In the genomic region with DNA sequence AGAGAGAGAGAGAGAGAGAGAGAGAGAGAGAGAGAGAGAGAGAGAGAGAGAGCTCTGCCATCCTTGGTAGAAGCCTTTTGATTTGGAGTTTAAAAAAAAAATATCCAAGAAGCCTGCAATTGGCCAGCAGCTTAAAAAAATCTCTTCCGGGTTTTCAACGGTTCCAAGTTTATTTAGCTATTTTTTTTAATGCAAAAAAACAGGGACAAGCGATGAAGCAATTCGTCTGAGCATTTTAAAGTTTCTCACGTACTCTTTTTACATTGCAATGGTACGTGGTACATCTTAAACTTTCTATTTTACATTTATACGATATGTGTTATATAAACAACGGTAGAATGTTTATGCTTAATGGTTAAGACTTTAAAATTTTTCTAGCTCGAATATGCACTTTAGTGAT, we compare ENCODE assay signal across 8 mouse cellular contexts. TPM values are rescaled to one million over a fixed set of nuclear protein-coding genes. Genes with fewer than 3 reads are reported as not detected.
DNase-seq lines count a peak whose midpoint lies in the region; ATAC-seq and TF ChIP-seq lines count a peak whose summit lies in the region.

Gene Nfia (plus strand): TSS at position 94 of the 400 bp plus-strand sequence.

- no peaks in the 10 kb centered on the region for H3K9me3 ChIP-seq in E14TG2a.4 (ENCODE audit: low read length)
- no peaks in the 10 kb centered on the region for H3K9me3 ChIP-seq in forebrain, embryonic 11.5 days (ENCODE audit: control insufficient read depth, low read length)
- no peaks in the 10 kb centered on the region for H3K9me3 ChIP-seq in limb, embryonic 15.5 days
- H3K9me3 ChIP-seq in stomach, embryonic 15.5 days = no peaks in the 10 kb centered on the region

- ATAC-seq in forebrain, embryonic 11.5 days (replicated peaks; ENCODE audit: low FRiP score) = no peak
- ATAC-seq in hematopoietic stem cell, adult 5-6 weeks (replicated peaks in 1 of 2; ENCODE audit: insufficient read depth in 1 of 2, low FRiP score in 2 of 2, low TSS enrichment in 1 of 2, low read depth in 1 of 2, poor library complexity in 2 of 2, severe bottlenecking in 2 of 2) = no peak
- no peak for ATAC-seq in limb, embryonic 15.5 days (ENCODE audit: insufficient number of reproducible peaks, low FRiP score, low TSS enrichment, low read depth)
- no peak for ATAC-seq in stomach, embryonic 15.5 days (ENCODE audit: insufficient read depth, low FRiP score, low read depth)

- H3K9ac ChIP-seq in forebrain, embryonic 11.5 days (ENCODE audit: low read length) = peak within 1 kb of the TSS; percentile 60
- H3K9ac ChIP-seq in limb, embryonic 15.5 days = 0 out of 2 replicates have a peak within 1 kb of the TSS, but pooled peaks have one; percentile 28
- peak within 1 kb of the TSS; percentile 9; the same call in 1 of the 2 replicates for H3K9ac ChIP-seq in stomach, embryonic 15.5 days

- WGBS in kidney, adult 2 months = under 1% methylated on average over 9 of the region's 9 CpGs
- under 1% methylated on average over 9 of the region's 9 CpGs for WGBS in forebrain, embryonic 11.5 days
- WGBS in limb, embryonic 15.5 days = under 1% methylated on average over 9 of the region's 9 CpGs
- WGBS in stomach, embryonic 15.5 days = under 1% methylated on average over 9 of the region's 9 CpGs

- H3K4me1 ChIP-seq in kidney, adult 2 months (ENCODE audit: control insufficient read depth, insufficient read depth, low read length) = no peaks in the 10 kb centered on the region; the same call in 1 of the 2 replicates
- H3K4me1 ChIP-seq in E14TG2a.4 (replicated peaks; ENCODE audit: low read depth, low read length) = peaks cover 21% of the 10 kb centered on the region
- H3K4me1 ChIP-seq in forebrain, embryonic 11.5 days (replicated peaks; ENCODE audit: control insufficient read depth, insufficient read depth, low read length) = peaks cover 10% of the 10 kb centered on the region
- H3K4me1 ChIP-seq in limb, embryonic 15.5 days = peaks cover 19% of the 10 kb centered on the region
- H3K4me1 ChIP-seq in stomach, embryonic 15.5 days = peaks cover 13% of the 10 kb centered on the region; the same call in 1 of the 2 replicates

- peak within 1 kb of the TSS; percentile 75 for H3K4me2 ChIP-seq in forebrain, embryonic 11.5 days (ENCODE audit: low read depth, low read length, severe bottlenecking)
- peak within 1 kb of the TSS; percentile 56 for H3K4me2 ChIP-seq in limb, embryonic 15.5 days
- peak within 1 kb of the TSS; percentile 53 for H3K4me2 ChIP-seq in stomach, embryonic 15.5 days

- H3K36me3 ChIP-seq in kidney, adult 2 months (ENCODE audit: control insufficient read depth, insufficient read depth, low read length) = no peaks in the 10 kb centered on the region
- no peaks in the 10 kb centered on the region for H3K36me3 ChIP-seq in E14TG2a.4 (ENCODE audit: insufficient read depth, low read length)
- H3K36me3 ChIP-seq in forebrain, embryonic 11.5 days (ENCODE audit: control insufficient read depth, insufficient read depth, low read length) = no peaks in the 10 kb centered on the region
- H3K36me3 ChIP-seq in limb, embryonic 15.5 days = no peaks in the 10 kb centered on the region
- H3K36me3 ChIP-seq in stomach, embryonic 15.5 days = no peaks in the 10 kb centered on the region

- no peaks in the 10 kb centered on the region for H3K27me3 ChIP-seq in kidney, adult 2 months (replicated peaks; ENCODE audit: control insufficient read depth, insufficient read depth, low read length)
- H3K27me3 ChIP-seq in E14TG2a.4 (ENCODE audit: insufficient read depth, low read length) = peaks cover 35% of the 10 kb centered on the region
- H3K27me3 ChIP-seq in forebrain, embryonic 11.5 days (ENCODE audit: control insufficient read depth, insufficient read depth, low read length) = peaks cover 4% of the 10 kb centered on the region; the same call in 1 of the 2 replicates
- no peaks in the 10 kb centered on the region for H3K27me3 ChIP-seq in limb, embryonic 15.5 days
- H3K27me3 ChIP-seq in stomach, embryonic 15.5 days (replicated peaks) = no peaks in the 10 kb centered on the region

- TF ChIP-seq CTCF in kidney, adult 2 months (conservative IDR thresholded peaks at IDR 0.05; ENCODE audit: insufficient read depth, insufficient read length, low read depth, low read length) = no peak
- no peak for TF ChIP-seq CTCF in E14TG2a.4 (conservative IDR thresholded peaks at IDR 0.05; ENCODE audit: low read length)

- no peak for TF ChIP-seq POLR2A in kidney, adult 2 months (IDR thresholded peaks at IDR 0.05; ENCODE audit: low read depth, low read length)

- H3K4me3 ChIP-seq in kidney, adult 2 months (ENCODE audit: insufficient read depth, low read depth, low read length) = peak within 1 kb of the TSS; percentile 79
- H3K4me3 ChIP-seq in E14TG2a.4 (replicated peaks; ENCODE audit: low read length) = peak within 1 kb of the TSS; percentile 74
- peak within 1 kb of the TSS; percentile 38 for H3K4me3 ChIP-seq in forebrain, embryonic 11.5 days (ENCODE audit: low read depth, low read length)
- H3K4me3 ChIP-seq in limb, embryonic 15.5 days = peak within 1 kb of the TSS; percentile 48
- H3K4me3 ChIP-seq in stomach, embryonic 15.5 days (replicated peaks) = peak within 1 kb of the TSS; percentile 50

- H3K27ac ChIP-seq in kidney, adult 2 months (ENCODE audit: insufficient read depth, low read depth, low read length) = peak within 1 kb of the TSS; percentile 97
- H3K27ac ChIP-seq in forebrain, embryonic 11.5 days (ENCODE audit: low read depth, low read length) = peak within 1 kb of the TSS; percentile 86
- H3K27ac ChIP-seq in limb, embryonic 15.5 days = peak within 1 kb of the TSS; percentile 97
- H3K27ac ChIP-seq in stomach, embryonic 15.5 days = peak within 1 kb of the TSS; percentile 97

- peak; percentile 75 for DNase-seq in kidney, adult 2 months
- no peak for DNase-seq in kidney, postnatal 4 days
- DNase-seq in forebrain, embryonic 11.5 days (ENCODE audit: low spot score) = no peak
- no peak for DNase-seq in frontal cortex, postnatal 36 days (ENCODE audit: low spot score in 2 of 2)

RNA-seq across cellular contexts. Expression of gene Nfia, which starts in this region (rescaled TPM):
- polyA plus RNA-seq in kidney, adult 2 months (2012; rRNA removed) = 46.5 and 47.1 TPM in 2 replicates
- polyA plus RNA-seq in forebrain, embryonic 11.5 days (2014; fragmentation: Nextera tagmentation; extraction: Ambion mirVana) = 39.5 and 45.4 TPM in 2 replicates
- 16.8 and 16.9 TPM in 2 replicates for total RNA-seq in hematopoietic stem cell, adult 5-6 weeks (2017)
- polyA plus RNA-seq in limb, embryonic 15.5 days (2015; fragmentation: Nextera tagmentation; extraction: Ambion mirVana) = 64.5 and 64.9 TPM in 2 replicates
- polyA plus RNA-seq in stomach, embryonic 15.5 days (2015; fragmentation: Nextera tagmentation; extraction: Ambion mirVana) = 45.5 and 50.8 TPM in 2 replicates

Comparison
In these comparisons a context has a peak if more than half of its experiments do, and no peak if none do; other contexts are left out.
1. H3K9ac ChIP-seq: peak in every context shown above with its lines; median percentile 60 in forebrain, embryonic 11.5 days; 28 in limb, embryonic 15.5 days; 9 in stomach, embryonic 15.5 days.